Mouse (Mus musculus) E14TG2a.4 (cell line): Measurements from ENCODE around the gene Gpr107.

ENCODE experiments used
- H3K27me3 ChIP-seq: 2 replicates; pipeline ENCODE4 v1.6.1; 2014; ENCODE audit warnings: low read length, control low read depth; ENCODE audit not compliant: insufficient read depth
- H3K36me3 ChIP-seq: 2 replicates; pipeline ENCODE4 v1.6.1; 2014; ENCODE audit warnings: low read length, control low read depth; ENCODE audit not compliant: insufficient read depth
- H3K4me1 ChIP-seq: replicated peaks from 2 replicates; pipeline ENCODE4 v1.6.1; 2014; ENCODE audit warnings: low read depth, low read length, control low read depth
- H3K4me3 ChIP-seq: replicated peaks from 2 replicates; pipeline ENCODE4 v1.5.1; 2014; ENCODE audit warnings: mild to moderate bottlenecking, low read length
- H3K9me3 ChIP-seq: 2 replicates; pipeline ENCODE4 v1.6.1; 2014; ENCODE audit warnings: low read length, control low read depth
- CTCF ChIP-seq: conservative IDR thresholded peaks from 2 replicates; pipeline ENCODE4 v1.5.1; 2014; ENCODE audit warnings: low read length
- NANOG ChIP-seq: IDR thresholded peaks from 2 replicates; pipeline ENCODE4 v1.6.1; 2014; ENCODE audit warnings: borderline replicate concordance, low read length, mixed read lengths
- POU5F1 ChIP-seq: IDR thresholded peaks from 2 replicates; pipeline ENCODE4 v1.6.1; 2014; ENCODE audit warnings: low read length, borderline replicate concordance

The Gpr107 gene

GRCm38 (mm10) chr2:31206211-31206610, 54.1 kb downstream of the Gpr107 start:
- no peak overlapping the region for H3K4me3 ChIP-seq
- H3K36me3 ChIP-seq: peaks cover 95% of the 10 kb centered on the region
- no peaks in the 10 kb centered on the region for H3K27me3 ChIP-seq
- H3K4me1 ChIP-seq: peaks cover 47% of the 10 kb centered on the region
- TF ChIP-seq POU5F1 (no peak), NANOG (no peak), CTCF (no peak)
- no peaks in the 10 kb centered on the region for H3K9me3 ChIP-seq

GRCm38 (mm10) chr2:31206882-31207281, 54.8 kb downstream of the Gpr107 start:
- no peak for TF ChIP-seq CTCF
- no peak for TF ChIP-seq POU5F1
- no peak for TF ChIP-seq NANOG
- peaks cover 95% of the 10 kb centered on the region for H3K36me3 ChIP-seq
- H3K27me3 ChIP-seq: no peaks in the 10 kb centered on the region
- no peaks in the 10 kb centered on the region for H3K9me3 ChIP-seq
- H3K4me1 ChIP-seq: peaks cover 53% of the 10 kb centered on the region
- no peak overlapping the region for H3K4me3 ChIP-seq

- TF ChIP-seq CTCF (no peak), POU5F1 (no peak), NANOG (no peak)
- H3K9me3 ChIP-seq: no peaks in the 10 kb centered on the region
Measured at GRCm38 (mm10) chr2:31208544-31209142, 56.5 kb downstream of the Gpr107 start.

DNA sequence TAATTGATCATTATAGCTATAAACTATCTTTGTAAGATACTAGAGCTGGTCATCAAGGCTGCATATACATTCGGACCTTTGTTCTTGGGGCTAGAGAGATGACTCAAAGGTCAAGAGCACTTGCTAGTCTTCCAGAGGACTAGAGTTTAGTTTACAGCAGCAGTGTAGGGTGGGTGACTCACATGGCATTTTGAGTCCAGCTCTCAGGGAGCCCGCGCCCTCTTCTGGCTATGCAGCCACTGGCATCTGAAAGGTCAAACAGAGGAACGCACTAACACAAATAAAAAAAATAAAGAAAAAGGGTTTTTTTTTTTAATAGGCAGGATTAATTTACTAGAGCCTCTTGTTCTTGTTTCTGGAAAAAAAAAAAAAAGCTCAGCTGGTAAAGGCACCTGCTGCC, 57.4 kb downstream of the Gpr107 start:
- no peak for TF ChIP-seq NANOG
- no peak for TF ChIP-seq CTCF
- TF ChIP-seq POU5F1: no peak
- Histone ChIP-seq H3K9me3 (no peaks in the 10 kb centered on the region), H3K36me3 (peaks cover 100% of the 10 kb centered on the region), H3K27me3 (no peaks in the 10 kb centered on the region), H3K4me1 (peaks cover 67% of the 10 kb centered on the region), H3K4me3 (no peak overlapping the region)

More at GRCm38 (mm10) chr2:31208544-31209142, 56.5 kb downstream of the Gpr107 start:
- Histone ChIP-seq H3K36me3 (peaks cover 97% of the 10 kb centered on the region), H3K4me3 (no peak overlapping the region), H3K27me3 (no peaks in the 10 kb centered on the region), H3K4me1 (peaks cover 58% of the 10 kb centered on the region)

DNA sequence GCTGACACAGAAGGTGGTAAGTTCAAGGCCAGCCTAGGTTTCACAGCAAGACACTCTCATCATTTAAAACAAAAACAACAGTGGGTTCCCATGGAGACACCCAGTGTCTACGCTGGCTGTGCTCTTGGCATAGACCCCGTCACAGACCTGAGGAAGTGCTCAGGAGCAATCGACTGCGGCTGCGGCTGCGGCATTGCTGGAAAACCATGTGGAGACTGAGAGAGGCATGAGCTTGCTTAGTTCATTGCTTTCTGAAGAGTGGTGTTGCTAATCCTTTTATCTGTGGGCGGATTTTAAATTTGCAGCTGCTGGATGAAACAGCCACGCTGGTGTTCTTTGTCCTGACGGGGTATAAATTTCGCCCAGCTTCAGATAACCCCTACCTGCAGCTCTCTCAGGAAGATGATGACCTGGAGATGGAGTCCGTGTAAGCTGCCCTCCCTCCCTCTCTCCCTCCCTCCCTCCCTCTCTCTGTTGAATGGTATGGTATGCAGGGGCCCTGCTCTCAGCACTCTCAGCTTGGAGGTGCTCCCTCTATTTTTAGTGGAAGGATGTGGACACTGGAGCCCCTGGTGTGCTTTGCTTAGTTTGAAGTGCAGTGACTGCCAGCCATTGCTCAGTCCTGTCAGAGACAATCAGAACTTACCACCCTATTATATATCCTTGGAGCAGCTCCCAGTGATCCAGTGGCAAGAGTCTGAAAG, 58.2 kb downstream of the Gpr107 start:
- H3K9me3 ChIP-seq: no peaks in the 10 kb centered on the region
- H3K27me3 ChIP-seq: no peaks in the 10 kb centered on the region
- H3K4me3 ChIP-seq: no peak overlapping the region
- no peak for TF ChIP-seq NANOG
- no peak for TF ChIP-seq CTCF
- TF ChIP-seq POU5F1: no peak
- peaks cover 73% of the 10 kb centered on the region for H3K4me1 ChIP-seq
- H3K36me3 ChIP-seq: peaks cover 100% of the 10 kb centered on the region

DNA sequence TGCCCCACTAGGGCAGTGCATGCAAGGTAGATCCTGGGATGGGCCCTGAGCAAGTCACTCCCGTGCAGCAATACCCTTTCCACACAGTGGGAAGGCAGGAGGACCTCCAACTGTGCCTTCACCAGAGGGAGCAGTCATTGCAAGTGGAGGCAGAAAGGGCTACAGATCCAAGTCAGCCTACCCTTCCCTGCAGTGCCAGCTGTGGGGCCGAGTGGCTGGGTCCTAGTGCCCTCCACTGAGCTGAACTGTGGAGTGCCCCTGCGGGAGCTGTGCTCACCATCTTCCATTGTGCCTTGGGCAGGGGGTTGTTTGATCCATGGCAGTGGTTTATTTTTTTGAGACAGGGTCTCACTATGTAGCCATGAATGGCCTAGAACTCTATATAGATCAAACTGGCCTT, 59.1 kb downstream of the Gpr107 start:
- peaks cover 75% of the 10 kb centered on the region for H3K4me1 ChIP-seq
- no peaks in the 10 kb centered on the region for H3K9me3 ChIP-seq
- peaks cover 100% of the 10 kb centered on the region for H3K36me3 ChIP-seq
- H3K27me3 ChIP-seq: no peaks in the 10 kb centered on the region
- TF ChIP-seq POU5F1: no peak
- no peak for TF ChIP-seq CTCF
- TF ChIP-seq NANOG: no peak
- H3K4me3 ChIP-seq: no peak overlapping the region

- no peak overlapping the region for H3K4me3 ChIP-seq
- no peak for TF ChIP-seq POU5F1
- TF ChIP-seq NANOG: no peak
- TF ChIP-seq CTCF: no peak
- H3K9me3 ChIP-seq: no peaks in the 10 kb centered on the region
- peaks cover 87% of the 10 kb centered on the region for H3K36me3 ChIP-seq
- H3K4me1 ChIP-seq: peaks cover 73% of the 10 kb centered on the region
- H3K27me3 ChIP-seq: no peaks in the 10 kb centered on the region
Measured at GRCm38 (mm10) chr2:31214211-31214796, 62.2 kb downstream of the Gpr107 start.

DNA sequence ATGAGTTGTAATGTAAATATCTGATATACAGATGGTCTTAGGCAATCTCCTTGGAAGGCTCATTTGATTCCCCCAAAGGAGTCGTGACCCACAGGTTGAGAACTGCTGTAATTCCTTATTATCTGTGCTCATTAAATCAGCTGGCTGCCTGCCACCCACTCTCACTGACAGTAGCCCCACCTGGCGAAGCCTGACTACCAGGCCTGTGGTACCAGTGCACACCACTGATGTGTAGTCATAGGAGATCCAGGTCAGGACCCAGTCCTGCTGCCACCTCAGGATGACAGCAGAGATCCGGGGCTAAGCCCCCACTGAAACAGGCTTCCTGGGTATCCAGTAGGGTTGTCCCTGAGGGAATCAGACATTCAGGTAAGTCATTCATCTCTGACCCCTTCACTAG, 66.5 kb downstream of the Gpr107 start:
- TF ChIP-seq CTCF (no peak), POU5F1 (no peak), NANOG (no peak)

More for the DNA sequence above, 66.5 kb downstream of the Gpr107 start:
- Histone ChIP-seq H3K4me3 (no peak overlapping the region), H3K36me3 (peaks cover 44% of the 10 kb centered on the region), H3K9me3 (no peaks in the 10 kb centered on the region), H3K4me1 (peaks cover 38% of the 10 kb centered on the region), H3K27me3 (no peaks in the 10 kb centered on the region)
